Mouse (Mus musculus) cortical plate, adult 2 months (tissue): ENCODE measurements around the gene Tshz2.

Experiments used
- CTCF ChIP-seq: fragments of 200-500 bp; IDR thresholded peaks from 2 replicates; pipeline ENCODE4 v1.5.1; 2011; ENCODE audit warnings: mild to moderate bottlenecking, control low read depth, low read length; ENCODE audit not compliant: insufficient read depth; ENCODE audit errors: extremely low read depth
- POLR2A ChIP-seq: fragments of 200-500 bp; IDR thresholded peaks from 2 replicates; pipeline ENCODE4 v1.6.1; 2011; ENCODE audit warnings: mild to moderate bottlenecking, low read length, control low read depth; ENCODE audit not compliant: insufficient read depth; ENCODE audit errors: extremely low read depth

GRCm38 (mm10) chr2:170120139-170121027 lies 487.6 kb downstream of the Tshz2 start:
- no peak for TF ChIP-seq CTCF
- no peak for TF ChIP-seq POLR2A
